Mouse (Mus musculus): Measurements from ENCODE around the gene Rnf227. TPM values are rescaled to one million over a fixed set of nuclear protein-coding genes. Genes with fewer than 3 reads are reported as not detected.

The Rnf227 gene
- polyA plus RNA-seq, 1 experiment from 2014 or later = 15.2 TPM

- Histone ChIP-seq H3K9me3 (ENCODE audit: low read depth, low read length) (no peaks in the 10 kb centered on the region), H3K27me3 (ENCODE audit: insufficient read depth, low read length) (no peaks in the 10 kb centered on the region), H3K4me3 (ENCODE audit: low read depth, low read length) (no peak overlapping the region), H3K27ac (ENCODE audit: low read depth) (no peak overlapping the region), H3K4me1 (ENCODE audit: insufficient read depth) (no peaks in the 10 kb centered on the region), H3K4me2 (no peak overlapping the region), H3K36me3 (ENCODE audit: insufficient read depth) (peaks cover 19% of the 10 kb centered on the region; the same call in 1 of the 2 replicates), H3K9ac (no peak overlapping the region)
- ATAC-seq (ENCODE audit: insufficient read depth) (no peak), DNase-seq (no peak)
- WGBS = 79% methylated on average over 3 of the region's 3 CpGs
- TF ChIP-seq CTCF (IDR thresholded peaks at IDR 0.05; ENCODE audit: low read depth) = no peak
Observed at GRCm38 (mm10) chr11:69379600-69379999, 39.3 kb downstream of the Rnf227 start.

GRCm38 (mm10) chr11:69381356-69381755 lies 41.1 kb downstream of the Rnf227 start:
- Histone ChIP-seq H3K9me3 (ENCODE audit: low read depth, low read length) (no peaks in the 10 kb centered on the region), H3K4me3 (ENCODE audit: low read depth, low read length) (no peak overlapping the region), H3K36me3 (ENCODE audit: insufficient read depth) (peaks cover 13% of the 10 kb centered on the region; the same call in 1 of the 2 replicates), H3K27me3 (ENCODE audit: insufficient read depth, low read length) (no peaks in the 10 kb centered on the region), H3K4me2 (no peak overlapping the region), H3K9ac (no peak overlapping the region), H3K27ac (ENCODE audit: low read depth) (no peak overlapping the region), H3K4me1 (ENCODE audit: insufficient read depth) (no peaks in the 10 kb centered on the region)
- DNase-seq (no peak), ATAC-seq (ENCODE audit: insufficient read depth) (no peak)
- no peak for TF ChIP-seq CTCF (IDR thresholded peaks at IDR 0.05; ENCODE audit: low read depth)
- 72% methylated on average over 6 of the region's 6 CpGs for WGBS

- no peak overlapping the region for H3K4me3 ChIP-seq (ENCODE audit: low read depth, low read length)
- H3K9me3 ChIP-seq (ENCODE audit: low read depth, low read length) = no peaks in the 10 kb centered on the region
- no peak overlapping the region for H3K4me2 ChIP-seq
- H3K9ac ChIP-seq = peak overlapping the region; percentile 20; the same call in 1 of the 2 replicates
- no peaks in the 10 kb centered on the region for H3K27me3 ChIP-seq (ENCODE audit: insufficient read depth, low read length)
- no peak for TF ChIP-seq CTCF (IDR thresholded peaks at IDR 0.05; ENCODE audit: low read depth)
- ATAC-seq (ENCODE audit: insufficient read depth) (no peak), DNase-seq (no peak)
- H3K27ac ChIP-seq (ENCODE audit: low read depth) = no peak overlapping the region
- no peaks in the 10 kb centered on the region for H3K4me1 ChIP-seq (ENCODE audit: insufficient read depth)
- H3K36me3 ChIP-seq (ENCODE audit: insufficient read depth) = peaks cover 12% of the 10 kb centered on the region; the same call in 1 of the 2 replicates
- 60% methylated on average over 10 of the region's 10 CpGs for WGBS
Observed at GRCm38 (mm10) chr11:69382478-69383105, 42.3 kb downstream of the Rnf227 start.

GRCm38 (mm10) chr11:69384979-69385378 lies 44.7 kb downstream of the Rnf227 start:
- no peak for DNase-seq
- WGBS = 75% methylated on average over 6 of the region's 6 CpGs
- H3K36me3 ChIP-seq (ENCODE audit: insufficient read depth) = peaks cover 6% of the 10 kb centered on the region; the same call in 1 of the 2 replicates
- no peak overlapping the region for H3K4me3 ChIP-seq (ENCODE audit: low read depth, low read length)
- ATAC-seq (ENCODE audit: insufficient read depth) = no peak
- H3K9me3 ChIP-seq (ENCODE audit: low read depth, low read length) = no peaks in the 10 kb centered on the region
- H3K27me3 ChIP-seq (ENCODE audit: insufficient read depth, low read length) = no peaks in the 10 kb centered on the region
- no peak overlapping the region for H3K27ac ChIP-seq (ENCODE audit: low read depth)
- H3K4me1 ChIP-seq (ENCODE audit: insufficient read depth) = no peaks in the 10 kb centered on the region
- no peak for TF ChIP-seq CTCF (IDR thresholded peaks at IDR 0.05; ENCODE audit: low read depth)
- no peak overlapping the region for H3K9ac ChIP-seq
- H3K4me2 ChIP-seq = no peak overlapping the region

GRCm38 (mm10) chr11:69386758-69387157 lies 46.5 kb downstream of the Rnf227 start:
- H3K27ac ChIP-seq (ENCODE audit: low read depth) = no peak overlapping the region
- peak; percentile 43 for TF ChIP-seq CTCF (IDR thresholded peaks at IDR 0.05; ENCODE audit: low read depth)
- WGBS = 57% methylated on average over 7 of the region's 7 CpGs
- H3K27me3 ChIP-seq (ENCODE audit: insufficient read depth, low read length) = no peaks in the 10 kb centered on the region
- H3K36me3 ChIP-seq (ENCODE audit: insufficient read depth) = peaks cover 6% of the 10 kb centered on the region; the same call in 1 of the 2 replicates
- DNase-seq (no peak), ATAC-seq (ENCODE audit: insufficient read depth) (no peak)
- H3K4me1 ChIP-seq (ENCODE audit: insufficient read depth) = no peaks in the 10 kb centered on the region
- H3K9me3 ChIP-seq (ENCODE audit: low read depth, low read length) = no peaks in the 10 kb centered on the region
- H3K4me2 ChIP-seq = no peak overlapping the region
- H3K9ac ChIP-seq = no peak overlapping the region
- no peak overlapping the region for H3K4me3 ChIP-seq (ENCODE audit: low read depth, low read length)

GRCm38 (mm10) chr11:69388680-69389079 lies 48.4 kb downstream of the Rnf227 start:
- Histone ChIP-seq H3K27ac (ENCODE audit: low read depth) (no peak overlapping the region), H3K9me3 (ENCODE audit: low read depth, low read length) (no peaks in the 10 kb centered on the region), H3K4me3 (ENCODE audit: low read depth, low read length) (no peak overlapping the region), H3K4me1 (ENCODE audit: insufficient read depth) (no peaks in the 10 kb centered on the region), H3K27me3 (ENCODE audit: insufficient read depth, low read length) (no peaks in the 10 kb centered on the region), H3K9ac (no peak overlapping the region), H3K36me3 (ENCODE audit: insufficient read depth) (peaks cover 3% of the 10 kb centered on the region; the same call in 1 of the 2 replicates), H3K4me2 (no peak overlapping the region)
- no peak for TF ChIP-seq CTCF (IDR thresholded peaks at IDR 0.05; ENCODE audit: low read depth)
- no peak for ATAC-seq (ENCODE audit: insufficient read depth)
- WGBS = 94% methylated on average over 4 of the region's 4 CpGs
- DNase-seq = no peak

GRCm38 (mm10) chr11:69389531-69390399 lies 49.5 kb downstream of the Rnf227 start:
- Histone ChIP-seq H3K36me3 (ENCODE audit: insufficient read depth) (no peaks in the 10 kb centered on the region), H3K27ac (ENCODE audit: low read depth) (no peak overlapping the region), H3K9me3 (ENCODE audit: low read depth, low read length) (no peaks in the 10 kb centered on the region), H3K4me3 (ENCODE audit: low read depth, low read length) (no peak overlapping the region), H3K4me2 (no peak overlapping the region), H3K9ac (no peak overlapping the region), H3K27me3 (ENCODE audit: insufficient read depth, low read length) (no peaks in the 10 kb centered on the region), H3K4me1 (ENCODE audit: insufficient read depth) (no peaks in the 10 kb centered on the region)
- WGBS = 63% methylated on average over 14 of the region's 14 CpGs
- DNase-seq = no peak
- ATAC-seq (ENCODE audit: insufficient read depth) = peak; percentile 13; the same call in 1 of the 2 replicates
- TF ChIP-seq CTCF (IDR thresholded peaks at IDR 0.05; ENCODE audit: low read depth) = no peak
